Mouse (Mus musculus): ENCODE results near the gene Kif26a.

Gene Kif26a

GRCm38 (mm10) chr12:112130161-112130860 lies 15.7 kb upstream of the Kif26a start:
- DNase-seq (ENCODE audit: low read depth, low spot score) = peak; percentile 80

- DNase-seq (ENCODE audit: low read depth, low spot score) = no peak
Measured at GRCm38 (mm10) chr12:112130957-112131356, 15.1 kb upstream of the Kif26a start.

- peak; percentile 60 for DNase-seq (ENCODE audit: low read depth, low spot score)
Measured at GRCm38 (mm10) chr12:112140231-112140630, 5.8 kb upstream of the Kif26a start.

GRCm38 (mm10) chr12:112140745-112141144 lies 5.3 kb upstream of the Kif26a start:
- DNase-seq (ENCODE audit: low read depth, low spot score) = no peak

GRCm38 (mm10) chr12:112141300-112141699 lies 4.7 kb upstream of the Kif26a start:
- no peak for DNase-seq (ENCODE audit: low read depth, low spot score)

- no peak for DNase-seq (ENCODE audit: low read depth, low spot score)
Measured at GRCm38 (mm10) chr12:112143116-112143832, 2.7 kb upstream of the Kif26a start.

GRCm38 (mm10) chr12:112143833-112144201 lies 2.2 kb upstream of the Kif26a start:
- DNase-seq (ENCODE audit: low read depth, low spot score) = no peak

- no peak for DNase-seq (ENCODE audit: low read depth, low spot score)
Measured at GRCm38 (mm10) chr12:112144377-112145115, 1.5 kb upstream of the Kif26a start.

GRCm38 (mm10) chr12:112145211-112145874 lies 665 bp upstream of the Kif26a start:
- DNase-seq (ENCODE audit: low read depth, low spot score) = peak; percentile 67

- DNase-seq (ENCODE audit: low read depth, low spot score) = no peak
Measured at GRCm38 (mm10) chr12:112147365-112147764, 1.4 kb downstream of the Kif26a start.

GRCm38 (mm10) chr12:112150011-112150410 lies 4.0 kb downstream of the Kif26a start:
- DNase-seq (ENCODE audit: low read depth, low spot score) = no peak

- no peak for DNase-seq (ENCODE audit: low read depth, low spot score)
Measured at GRCm38 (mm10) chr12:112151244-112151979, 5.4 kb downstream of the Kif26a start.

GRCm38 (mm10) chr12:112151980-112152362 lies 6.0 kb downstream of the Kif26a start:
- no peak for DNase-seq (ENCODE audit: low read depth, low spot score)

- DNase-seq (ENCODE audit: low read depth, low spot score) = no peak
Measured at GRCm38 (mm10) chr12:112153597-112153996, 7.6 kb downstream of the Kif26a start.

GRCm38 (mm10) chr12:112154476-112154875 lies 8.5 kb downstream of the Kif26a start:
- DNase-seq (ENCODE audit: low read depth, low spot score) = no peak

- DNase-seq (ENCODE audit: low read depth, low spot score) = no peak
Measured at GRCm38 (mm10) chr12:112155218-112156051, 9.4 kb downstream of the Kif26a start.

- DNase-seq (ENCODE audit: low read depth, low spot score) = no peak
Measured at GRCm38 (mm10) chr12:112156804-112157203, 10.8 kb downstream of the Kif26a start.

GRCm38 (mm10) chr12:112158246-112158645 lies 12.2 kb downstream of the Kif26a start:
- no peak for DNase-seq (ENCODE audit: low read depth, low spot score)

- no peak for DNase-seq (ENCODE audit: low read depth, low spot score)
Measured at GRCm38 (mm10) chr12:112158784-112159183, 12.8 kb downstream of the Kif26a start.
